Mouse (Mus musculus) CH12.LX (cell line): ENCODE results near the gene Sh3rf3. TPM values are rescaled to one million over a fixed set of nuclear protein-coding genes. Genes with fewer than 3 reads are reported as not detected.

Experiments used
- DNase-seq: peaks from one replicate; pipeline ENCODE4 v3.0.0-alpha.2; 2013; ENCODE audit errors: extremely low read depth
- H3K27ac ChIP-seq: 2 replicates; pipeline ENCODE4 v1.5.1; 2012; ENCODE audit warnings: low read depth, mild to moderate bottlenecking, control low read depth, moderate library complexity; ENCODE audit not compliant: insufficient read depth
- H3K27me3 ChIP-seq: replicated peaks from 2 replicates; pipeline ENCODE3; 2012; ENCODE audit warnings: inconsistent platforms
- H3K36me3 ChIP-seq, 2 experiments: replicated peaks in 1 of 2; 2 replicates each; pipeline versions ENCODE3 to v1.6.1; 2012; ENCODE audit warnings: inconsistent platforms in 1 of 2, low read length in 1 of 2, mild to moderate bottlenecking in 1 of 2, mixed read lengths in 1 of 2, moderate library complexity in 1 of 2; ENCODE audit not compliant: control insufficient read depth in 1 of 2, insufficient read depth in 1 of 2
- H3K4me1 ChIP-seq, 2 experiments: 2 replicates each; pipeline ENCODE4 v1.6.1; 2012; ENCODE audit warnings: inconsistent platforms in 1 of 2, moderate library complexity in 1 of 2; ENCODE audit not compliant: insufficient read depth in 2 of 2, control insufficient read depth in 1 of 2
- H3K4me2 ChIP-seq: 2 replicates; pipeline ENCODE4 v1.6.1; 2012; ENCODE audit warnings: low read depth, mild to moderate bottlenecking, control low read depth; ENCODE audit not compliant: poor library complexity, insufficient read depth, severe bottlenecking
- H3K4me3 ChIP-seq, 3 experiments: fragments of 150-350 bp in 1 of 3; sonication (generic) in 1 of 3; replicated peaks in 1 of 3; 2 replicates each; pipeline versions ENCODE3 to v1.5.1; 2011 to 2012; ENCODE audit warnings: low read depth in 2 of 3, low read length in 2 of 3, mild to moderate bottlenecking in 2 of 3, moderate library complexity in 2 of 3, control low read depth in 1 of 3, improper control_type of control experiment in 1 of 3, inconsistent platforms in 1 of 3, mixed read lengths in 1 of 3; ENCODE audit not compliant: poor library complexity in 1 of 3
- H3K79me2 ChIP-seq: replicated peaks from 2 replicates; pipeline ENCODE4 v1.6.1; 2012; ENCODE audit warnings: mild to moderate bottlenecking, moderate library complexity; ENCODE audit not compliant: control insufficient read depth, poor library complexity, insufficient read depth, severe bottlenecking; ENCODE audit errors: extremely low read depth
- H3K9ac ChIP-seq: 2 replicates; pipeline ENCODE4 v1.6.1; 2012; ENCODE audit warnings: low read depth, mild to moderate bottlenecking, control low read depth, moderate library complexity; ENCODE audit not compliant: insufficient read depth
- H3K9me3 ChIP-seq: replicated peaks from 2 replicates; pipeline ENCODE3; 2012; ENCODE audit warnings: low read length, inconsistent platforms, mixed read lengths
- CHD2 ChIP-seq: IDR thresholded peaks from 2 replicates; pipeline ENCODE4 v1.6.1; 2011; ENCODE audit warnings: low read length, improper control_type of control experiment
- ELF1 ChIP-seq: IDR thresholded peaks from 2 replicates; pipeline ENCODE4 v1.6.1; 2014; ENCODE audit warnings: low read depth, mild to moderate bottlenecking, inconsistent platforms, low read length, improper control_type of control experiment
- ETS1 ChIP-seq: conservative IDR thresholded peaks from 2 replicates; pipeline ENCODE4 v1.6.1; 2012; ENCODE audit warnings: low read depth, mild to moderate bottlenecking, inconsistent platforms, low read length, improper control_type of control experiment, moderate library complexity
- GABPA ChIP-seq: IDR thresholded peaks from 2 replicates; pipeline ENCODE4 v1.6.1; 2012; ENCODE audit warnings: low read depth, low read length, improper control_type of control experiment, inconsistent platforms; ENCODE audit not compliant: insufficient replicate concordance
- HCFC1 ChIP-seq: IDR thresholded peaks from 2 replicates; pipeline ENCODE4 v1.6.1; 2012; ENCODE audit warnings: low read depth, mild to moderate bottlenecking, inconsistent platforms, low read length, improper control_type of control experiment
- KAT2A ChIP-seq: IDR thresholded peaks from 2 replicates; pipeline ENCODE4 v1.6.1; 2012; ENCODE audit warnings: low read length, improper control_type of control experiment, inconsistent platforms; ENCODE audit not compliant: insufficient replicate concordance
- MAFK ChIP-seq: IDR thresholded peaks from 2 replicates; pipeline ENCODE4 v1.6.1; 2011; ENCODE audit warnings: low read length, improper control_type of control experiment; ENCODE audit not compliant: insufficient replicate concordance
- MXI1 ChIP-seq: IDR thresholded peaks from 2 replicates; pipeline ENCODE4 v1.6.1; 2011; ENCODE audit warnings: mild to moderate bottlenecking, low read depth, low read length, improper control_type of control experiment
- NELFE ChIP-seq: IDR thresholded peaks from 2 replicates; pipeline ENCODE4 v1.6.1; 2011; ENCODE audit warnings: low read depth, low read length, improper control_type of control experiment
- NRF1 ChIP-seq: IDR thresholded peaks from 2 replicates; pipeline ENCODE4 v1.6.1; 2014; ENCODE audit warnings: low read depth, mild to moderate bottlenecking, inconsistent platforms, low read length, improper control_type of control experiment, moderate library complexity
- PAX5 ChIP-seq: IDR thresholded peaks from 2 replicates; pipeline ENCODE4 v1.6.1; 2012; ENCODE audit warnings: low read length, inconsistent platforms, mixed read lengths
- POLR2AphosphoS2 ChIP-seq: IDR thresholded peaks from 2 replicates; pipeline ENCODE4 v1.6.1; 2011; ENCODE audit warnings: low read depth, low read length, improper control_type of control experiment
- RAD21 ChIP-seq: IDR thresholded peaks from 2 replicates; pipeline ENCODE4 v1.6.1; 2011; ENCODE audit warnings: low read depth, mild to moderate bottlenecking, low read length, improper control_type of control experiment, moderate library complexity
- SIN3A ChIP-seq: IDR thresholded peaks from 2 replicates; pipeline ENCODE4 v1.6.1; 2012; ENCODE audit warnings: low read length, improper control_type of control experiment, inconsistent platforms
- TBP ChIP-seq: conservative IDR thresholded peaks from 2 replicates; pipeline ENCODE4 v1.6.1; 2011; ENCODE audit warnings: low read depth, low read length, improper control_type of control experiment
- TCF12 ChIP-seq: IDR thresholded peaks from 2 replicates; pipeline ENCODE4 v1.6.1; 2014; ENCODE audit warnings: low read depth, mild to moderate bottlenecking, inconsistent platforms, low read length, improper control_type of control experiment
- ZKSCAN1 ChIP-seq: IDR thresholded peaks from 2 replicates; pipeline ENCODE4 v1.6.1; 2012; ENCODE audit warnings: low read depth, inconsistent platforms, low read length, improper control_type of control experiment, borderline replicate concordance
- ZMIZ1 ChIP-seq: IDR thresholded peaks from 2 replicates; pipeline ENCODE4 v1.6.1; 2012; ENCODE audit warnings: low read depth, mild to moderate bottlenecking, inconsistent platforms, low read length, improper control_type of control experiment
- ZNF384 ChIP-seq: IDR thresholded peaks from 2 replicates; pipeline ENCODE4 v1.6.1; 2012; ENCODE audit warnings: low read depth, low read length, improper control_type of control experiment, inconsistent platforms
- dilution Hi-C: fragments of 300-500 bp; cut with MboI; formaldehyde crosslinking; loops from 2 replicates; pipeline ENCODE4 v1.14.3; 2020; ENCODE audit warnings: low sequenced_read_pairs; ENCODE audit not compliant: extremely low pct_unique_long_range_greater_than_20kb, extremely low pct_ligation_motif_present
- in situ Hi-C: fragments of 300-500 bp; cut with MboI; formaldehyde crosslinking; loops from 3 replicates; pipeline ENCODE4 v1.14.3; 2019; ENCODE audit warnings: low sequenced_read_pairs, low pct_ligation_motif_present, low pct_unique_long_range_greater_than_20kb, mixed read lengths
- polyA plus RNA-seq: library from polyadenylated mRNA; unstranded; fragments of >175 nt; gene quantifications from 2 replicates; pipeline ENCODE4 v1.2.1, GENCODE M21; 2012; ENCODE audit warnings: low read depth; ENCODE audit not compliant: insufficient read length
- total RNA-seq, 2 experiments: library from RNA; depleted of rRNA; stranded (reverse); fragments of 300-350 nt in 1 of 2; fragments of >200 nt in 1 of 2; gene quantifications; 2 replicates each; pipeline ENCODE4 v1.2.3; 2012 to 2014

Sh3rf3 gene
- total and polyA plus RNA-seq, 3 experiments = 0.13 to 0.64 TPM; not detected in 1

- Histone ChIP-seq H3K79me2 (no peaks in the 10 kb centered on the region), H3K27ac (no peak overlapping the region), H3K27me3 (peaks cover 44% of the 10 kb centered on the region), H3K4me1 (peaks cover 0 to 6% of the 10 kb centered on the region in 2 experiments; a peak in 1 of 4 replicates), H3K4me2 (no peak overlapping the region), H3K36me3 (no peaks in the 10 kb centered on the region), H3K4me3 (no peak overlapping the region), H3K9me3 (no peaks in the 10 kb centered on the region), H3K9ac (no peak overlapping the region)
- dilution Hi-C loops (no loop called here), in situ Hi-C loops (no loop called here)
- DNase-seq = no peak
- no peak for TF ChIP-seq ETS1
- no peak for TF ChIP-seq POLR2AphosphoS2
- no peak for TF ChIP-seq CHD2
- TF ChIP-seq NELFE = no peak
- no peak for TF ChIP-seq HCFC1
- no peak for TF ChIP-seq TCF12
- no peak for TF ChIP-seq NRF1
- no peak for TF ChIP-seq MAFK
- TF ChIP-seq ELF1 = no peak
- no peak for TF ChIP-seq RAD21
- TF ChIP-seq MXI1 = no peak
- TF ChIP-seq ZNF384 = no peak
- no peak for TF ChIP-seq KAT2A
- no peak for TF ChIP-seq ZKSCAN1
- no peak for TF ChIP-seq ZMIZ1
- TF ChIP-seq TBP = no peak
- TF ChIP-seq PAX5 = no peak
These were observed 113.4 kb downstream of the Sh3rf3 start for GRCm38 (mm10) chr10:58926578-58926977.

GRCm38 (mm10) chr10:58928952-58929442, 115.8 kb downstream of the Sh3rf3 start:
- Histone ChIP-seq H3K27ac (no peak overlapping the region), H3K4me3 (no peak overlapping the region), H3K4me2 (no peak overlapping the region), H3K4me1 (no peaks in the 10 kb centered on the region), H3K9ac (no peak overlapping the region), H3K27me3 (peaks cover 53% of the 10 kb centered on the region), H3K36me3 (no peaks in the 10 kb centered on the region), H3K79me2 (no peaks in the 10 kb centered on the region), H3K9me3 (no peaks in the 10 kb centered on the region)
- no peak for DNase-seq
- in situ Hi-C loops = no loop called here
- TF ChIP-seq GABPA (no peak), HCFC1 (no peak), SIN3A (no peak), NELFE (no peak)
- dilution Hi-C loops = no loop called here
